Comparison of ENCODE assay signal across 20 mouse cellular contexts in genomic region chr17:50688135-50688534, GRCm38 (mm10).
DNase-seq lines count a peak whose midpoint lies in the region; ATAC-seq and TF ChIP-seq lines count a peak whose summit lies in the region.
"Had no signal": no experiment of that assay in that cellular context is flagged by ENCODE, and none has a peak within 500 bp of the region (broad histone marks: within the 10 kb centered on the region; RNA-seq: fewer than 3 reads in every experiment).

No protein-coding gene starts in this region.

- in situ Hi-C loops in ES-E14 (cut with MboI; ENCODE audit: low sequenced_read_pairs in 2 of 2, unreplicated experiment in 2 of 2): no loop called here

- TF ChIP-seq CTCF in kidney, adult 2 months (conservative IDR thresholded peaks at IDR 0.05; ENCODE audit: insufficient read depth, insufficient read length, low read depth, low read length): no peak
- no peak for TF ChIP-seq CTCF in thymus, adult 2 months (IDR thresholded peaks at IDR 0.05; ENCODE audit: borderline replicate concordance, control insufficient read depth, extremely low read depth, insufficient read depth, low read length, poor library complexity)

- no peak for TF ChIP-seq POLR2A in kidney, adult 2 months (IDR thresholded peaks at IDR 0.05; ENCODE audit: low read depth, low read length)
- TF ChIP-seq POLR2A in thymus, adult 2 months (IDR thresholded peaks at IDR 0.05; ENCODE audit: control insufficient read depth, extremely low read depth, insufficient read depth, low read length, poor library complexity): no peak

- no peaks in the 10 kb centered on the region for H3K4me1 ChIP-seq in kidney, adult 2 months (ENCODE audit: control insufficient read depth, insufficient read depth, low read length)
- H3K4me1 ChIP-seq in kidney, embryonic 16.5 days (ENCODE audit: insufficient read depth, low read length): peaks cover 6% of the 10 kb centered on the region; the same call in 1 of the 2 replicates
- no peaks in the 10 kb centered on the region for H3K4me1 ChIP-seq in ES-E14 (ENCODE audit: control insufficient read depth in 2 of 2, insufficient read depth in 2 of 2, low read length in 2 of 2, poor library complexity in 1 of 2)
- no peaks in the 10 kb centered on the region for H3K4me1 ChIP-seq in thymus, adult 2 months (replicated peaks; ENCODE audit: control insufficient read depth, insufficient read depth, low read length)
- H3K4me1 ChIP-seq: limb, embryonic 15.5 days; midbrain, embryonic 12.5 days had no signal

- no peak for ATAC-seq in kidney, embryonic 16.5 days (ENCODE audit: low FRiP score, low TSS enrichment)
- ATAC-seq: forebrain, embryonic 14.5 days had no signal

- no peaks in the 10 kb centered on the region for H3K36me3 ChIP-seq in kidney, adult 2 months (ENCODE audit: control insufficient read depth, insufficient read depth, low read length)
- no peaks in the 10 kb centered on the region for H3K36me3 ChIP-seq in kidney, embryonic 16.5 days (ENCODE audit: insufficient read depth, low read length)
- H3K36me3 ChIP-seq in ES-E14 (ENCODE audit: control insufficient read depth, insufficient read depth, low read length, poor library complexity, severe bottlenecking): no peaks in the 10 kb centered on the region
- H3K36me3 ChIP-seq in thymus, adult 2 months (ENCODE audit: control insufficient read depth, insufficient read depth, low read length): peaks cover 15% of the 10 kb centered on the region
- H3K36me3 ChIP-seq: limb, embryonic 15.5 days had no signal

- no peak overlapping the region for H3K4me2 ChIP-seq in kidney, embryonic 16.5 days (replicated peaks; ENCODE audit: low read depth, low read length)
- H3K4me2 ChIP-seq: heart, embryonic 13.5 days; limb, embryonic 15.5 days; lung, embryonic 14.5 days; midbrain, embryonic 12.5 days had no signal

- no peaks in the 10 kb centered on the region for H3K27me3 ChIP-seq in kidney, adult 2 months (replicated peaks; ENCODE audit: control insufficient read depth, insufficient read depth, low read length)
- H3K27me3 ChIP-seq in kidney, embryonic 16.5 days (ENCODE audit: insufficient read depth, low read length): no peaks in the 10 kb centered on the region
- no peaks in the 10 kb centered on the region for H3K27me3 ChIP-seq in thymus, adult 2 months (ENCODE audit: control insufficient read depth, insufficient read depth, low read length)
- H3K27me3 ChIP-seq: heart, embryonic 13.5 days; limb, embryonic 15.5 days; midbrain, embryonic 12.5 days had no signal

- DNase-seq in kidney, adult 2 months: peak; percentile 20
- no peak for DNase-seq in ES-E14 (ENCODE audit: low read depth, low spot score)
- peak; percentile 74 to 82 for DNase-seq in cerebellum, adult 18-20 months
- DNase-seq in cerebellum, postnatal 36 days: peak; percentile 72 to 74
- no peak for DNase-seq in thymus, adult 2 months
- DNase-seq in adrenal gland, postnatal 10 days: no peak
- DNase-seq: B cell, adult 2 months; heart, adult 11 months; heart, postnatal 4 days; kidney, postnatal 10 days; layer of hippocampus, adult 9-11 months; lung, embryonic 14.5 days; lung, postnatal 4 days; thymus, postnatal 4 days had no signal

- no peaks in the 10 kb centered on the region for H3K9me3 ChIP-seq in kidney, embryonic 16.5 days (ENCODE audit: low read length)
- H3K9me3 ChIP-seq in ES-E14 (ENCODE audit: control insufficient read depth, insufficient read depth, low read depth, low read length): no peaks in the 10 kb centered on the region
- H3K9me3 ChIP-seq: embryonic facial prominence, embryonic 10.5 days; heart, embryonic 13.5 days; limb, embryonic 15.5 days; midbrain, embryonic 12.5 days had no signal

- 62% methylated on average over 6 of the region's 6 CpGs for WGBS in kidney, adult 2 months
- WGBS in kidney, embryonic 16.5 days: 78% methylated on average over 6 of the region's 6 CpGs
- 98% methylated on average over 6 of the region's 6 CpGs for WGBS in thymus, adult 2 months

- H3K4me3 ChIP-seq in kidney, adult 2 months (ENCODE audit: insufficient read depth, low read depth, low read length): no peak overlapping the region
- H3K4me3 ChIP-seq in kidney, embryonic 16.5 days (ENCODE audit: low read length): no peak overlapping the region
- H3K4me3 ChIP-seq in ES-E14 (ENCODE audit: insufficient read depth in 1 of 2, low read depth in 1 of 2, low read length in 2 of 2, poor library complexity in 1 of 2, severe bottlenecking in 1 of 2): no peak overlapping the region
- no peak overlapping the region for H3K4me3 ChIP-seq in thymus, adult 2 months (ENCODE audit: control insufficient read depth, insufficient read depth, low read length)
- H3K4me3 ChIP-seq: embryonic facial prominence, embryonic 10.5 days; heart, embryonic 13.5 days; limb, embryonic 15.5 days; midbrain, embryonic 12.5 days had no signal

- H3K9ac ChIP-seq in kidney, embryonic 16.5 days (replicated peaks; ENCODE audit: low read length): no peak overlapping the region
- no peak overlapping the region for H3K9ac ChIP-seq in ES-E14 (ENCODE audit: insufficient read depth, low read depth, low read length, poor library complexity, severe bottlenecking)
- H3K9ac ChIP-seq: heart, embryonic 13.5 days; limb, embryonic 15.5 days; lung, embryonic 14.5 days; midbrain, embryonic 12.5 days had no signal

- no peak overlapping the region for H3K27ac ChIP-seq in kidney, adult 2 months (ENCODE audit: insufficient read depth, low read depth, low read length)
- no peak overlapping the region for H3K27ac ChIP-seq in kidney, embryonic 16.5 days (ENCODE audit: low read length)
- no peak overlapping the region for H3K27ac ChIP-seq in ES-E14 (ENCODE audit: insufficient read depth, low read depth, low read length, poor library complexity, severe bottlenecking)
- no peak overlapping the region for H3K27ac ChIP-seq in thymus, adult 2 months (ENCODE audit: control insufficient read depth, insufficient read depth, low read length)
- H3K27ac ChIP-seq: embryonic facial prominence, embryonic 10.5 days; heart, embryonic 13.5 days; limb, embryonic 15.5 days; midbrain, embryonic 12.5 days had no signal

TF ChIP-seq in ES-E14, 5 proteins besides CTCF, POLR2A, EP300 and RAD21:
- TF ChIP-seq CHD2 (IDR thresholded peaks at IDR 0.05; ENCODE audit: low read depth, low read length) (no peak), MAFK (IDR thresholded peaks at IDR 0.05; ENCODE audit: insufficient read depth, low read depth, low read length) (0 out of 2 replicates have a peak, but pooled peaks have one; percentile 23), ZC3H11A (IDR thresholded peaks at IDR 0.05; ENCODE audit: borderline replicate concordance, low read depth, low read length) (no peak)

Comparison
In these comparisons a context has a peak if more than half of its experiments do, and no peak if none do; other contexts are left out.
1. DNase-seq: peak in kidney, adult 2 months (single experiment), cerebellum, adult 18-20 months (2 of 2) and cerebellum, postnatal 36 days (2 of 2); none in ES-E14 (single experiment), thymus, adult 2 months (single experiment) and adrenal gland, postnatal 10 days (single experiment).